Mouse (Mus musculus) T-helper 1 cell (primary cell): ENCODE data around the gene Camkmt.

Experiments used
- in situ Hi-C: fragments of 300-600 bp; cut with MboI, MseI; formaldehyde crosslinking; loops from one replicate; pipeline ENCODE4 v1.15.1; 2025; ENCODE audit warnings: high pct_unique_total_duplicates

Gene Camkmt

DNA sequence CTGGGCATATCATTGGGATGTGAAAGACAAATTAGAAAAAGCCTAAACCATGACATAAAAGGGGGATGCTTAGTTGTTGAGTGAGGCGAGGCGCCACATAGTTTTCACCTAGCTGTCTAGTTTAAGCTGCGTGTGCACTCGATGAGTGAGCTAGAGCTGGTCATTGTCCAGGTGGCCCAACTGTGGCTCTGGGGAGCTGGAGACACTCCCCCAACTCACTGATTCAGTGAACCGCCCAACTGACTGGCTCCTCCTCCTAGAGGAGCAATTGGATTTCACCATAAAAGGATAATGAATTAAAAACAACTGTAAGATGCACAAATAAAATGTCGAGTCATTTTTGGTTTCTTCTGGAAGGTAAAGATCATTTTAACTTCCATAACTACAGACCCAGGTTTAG is 1.3 kb upstream of the Camkmt start:
- in situ Hi-C loops: loop anchor here (5.0 kb wide), 1 partner anchor 62 kb away; the partner anchor contains the start of gene Slc3a1

DNA sequence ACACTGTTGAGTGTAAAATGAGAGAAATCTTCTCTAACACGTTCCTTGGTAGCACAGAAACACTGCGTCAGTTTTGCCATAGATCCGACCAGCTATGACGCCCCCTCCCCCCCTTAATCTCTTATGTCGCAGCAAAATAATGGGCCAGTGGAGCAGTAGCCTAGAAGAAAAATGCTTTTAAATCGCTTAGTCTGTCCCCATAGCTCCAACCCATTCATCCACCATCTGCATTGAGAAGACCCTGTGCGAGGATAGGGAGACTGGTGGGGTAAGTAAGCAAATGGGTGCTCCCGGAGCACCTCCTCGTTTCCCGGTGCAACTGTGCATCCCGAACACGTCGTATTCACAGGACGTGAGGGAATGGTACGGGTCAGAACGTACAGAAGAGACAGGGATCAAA is 731 bp upstream of the Camkmt start:
- in situ Hi-C loops: loop anchor here (5.0 to 10.0 kb wide), 2 partner anchors 62 to 125 kb away; partner anchors contain the start of gene Slc3a1

DNA sequence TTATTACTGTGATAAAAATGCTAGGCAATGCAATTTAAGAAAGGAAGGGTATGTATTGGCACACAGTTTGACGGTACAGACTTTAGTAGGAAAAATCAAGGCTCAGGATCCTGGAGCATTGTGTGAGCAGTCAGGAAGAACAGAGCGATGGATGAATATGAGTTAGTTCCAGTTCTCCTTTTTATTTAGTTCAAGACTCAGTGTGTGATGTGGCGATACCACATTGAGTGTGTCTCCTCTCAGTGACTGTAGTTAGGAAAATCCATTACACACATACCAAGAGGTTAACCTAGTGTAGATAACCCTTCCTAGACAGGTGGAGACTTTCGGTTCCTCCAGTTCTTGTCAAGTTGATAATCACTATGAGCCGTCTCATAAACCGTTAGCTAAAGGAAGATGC is 1.4 kb downstream of the Camkmt start:
- in situ Hi-C loops: loop anchor here (10.0 kb wide), 1 partner anchor 127 kb away; no protein-coding TSS in a partner anchor

DNA sequence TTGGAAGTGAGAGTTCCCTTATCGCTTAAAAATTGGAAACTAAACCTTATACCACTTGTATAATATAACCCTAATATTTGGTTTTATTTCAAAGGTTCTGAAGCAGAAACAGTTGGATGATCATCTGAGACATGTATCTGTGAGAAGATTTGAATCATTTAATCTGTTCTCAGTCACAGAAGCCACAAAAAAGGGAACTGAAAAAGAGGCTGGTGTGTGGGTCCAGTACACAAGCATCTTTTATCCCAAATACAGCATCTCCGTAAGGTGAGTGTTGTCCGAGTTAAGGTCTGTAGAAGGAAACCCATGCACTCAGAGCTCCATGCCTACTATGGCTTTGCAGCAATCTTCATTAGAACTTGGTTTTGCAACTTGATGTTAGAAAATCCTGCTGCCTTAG is 6.0 kb downstream of the Camkmt start:
- in situ Hi-C loops: loop anchor here (10.0 kb wide), 1 partner anchor 132 kb away; no protein-coding TSS in a partner anchor

DNA sequence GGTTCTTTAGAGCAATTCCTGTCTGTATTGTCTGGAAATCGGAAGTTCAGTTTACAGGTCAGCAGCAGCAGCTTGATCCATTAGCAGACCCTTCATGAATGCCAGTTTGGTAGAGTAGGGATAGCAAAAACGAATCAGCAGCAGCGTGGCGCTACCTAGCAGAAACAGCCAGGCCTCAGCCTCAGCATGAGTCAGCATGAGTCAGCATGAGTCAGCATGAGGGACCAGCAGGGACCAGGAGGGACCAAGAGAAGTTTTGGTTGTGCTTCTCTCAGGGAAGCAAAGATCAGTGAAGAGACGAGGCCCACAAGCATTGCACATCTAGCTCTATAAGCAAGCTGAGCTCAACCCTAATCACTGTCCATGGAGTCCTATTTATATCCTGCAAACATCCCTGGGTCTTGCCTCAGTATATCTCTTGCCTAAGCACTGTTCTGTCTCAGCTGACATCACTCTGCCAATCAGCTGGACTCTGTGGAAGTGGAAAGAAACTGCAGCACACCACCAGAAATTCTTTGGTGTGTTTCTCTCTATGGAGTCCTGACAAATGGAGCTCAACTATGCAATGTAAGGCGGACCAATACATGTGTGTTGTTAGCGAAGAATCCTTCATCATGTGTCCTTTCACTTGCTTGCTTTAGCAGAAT is 8.4 kb downstream of the Camkmt start:
- in situ Hi-C loops: loop anchor here (10.0 kb wide), 1 partner anchor 134 kb away; no protein-coding TSS in a partner anchor

DNA sequence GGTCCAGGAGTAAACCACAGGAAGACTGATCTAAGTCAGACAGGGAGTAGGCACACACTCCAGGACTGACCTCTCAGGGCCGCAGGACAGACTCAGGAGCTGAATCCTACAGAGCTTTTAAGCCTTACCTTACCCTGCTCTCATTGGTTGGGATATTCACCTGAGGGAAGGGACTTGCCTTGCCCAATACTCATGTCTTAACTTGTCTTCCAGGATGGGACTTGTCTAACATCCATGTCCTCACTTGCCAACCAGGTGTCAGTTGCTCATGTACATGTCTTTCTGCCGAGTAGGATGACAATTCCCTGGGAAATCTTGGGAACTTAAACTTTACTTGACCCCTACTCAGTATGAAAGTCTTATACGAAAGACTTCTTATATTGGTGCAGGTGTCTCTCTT is 9.9 kb downstream of the Camkmt start:
- in situ Hi-C loops: no loop called here

DNA sequence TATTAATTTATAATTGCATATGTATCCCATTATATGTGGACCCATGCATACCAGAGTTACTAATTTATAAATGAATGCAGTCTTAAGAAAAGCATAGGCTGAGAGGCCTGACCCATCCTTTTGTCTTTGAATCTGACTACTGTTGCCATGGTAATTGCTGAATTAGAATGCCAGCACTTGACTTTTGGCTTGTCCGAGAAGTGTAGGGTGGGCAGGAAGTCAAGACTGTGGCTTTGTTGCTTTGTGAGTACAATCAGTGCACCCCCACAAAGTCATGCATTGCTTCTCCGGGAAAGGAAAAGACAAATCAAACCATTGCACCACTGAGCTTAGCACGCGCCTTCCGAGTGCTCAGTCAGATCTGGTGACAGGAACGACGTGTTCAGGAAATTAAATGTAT is 11.4 kb downstream of the Camkmt start:
- in situ Hi-C loops: no loop called here

DNA sequence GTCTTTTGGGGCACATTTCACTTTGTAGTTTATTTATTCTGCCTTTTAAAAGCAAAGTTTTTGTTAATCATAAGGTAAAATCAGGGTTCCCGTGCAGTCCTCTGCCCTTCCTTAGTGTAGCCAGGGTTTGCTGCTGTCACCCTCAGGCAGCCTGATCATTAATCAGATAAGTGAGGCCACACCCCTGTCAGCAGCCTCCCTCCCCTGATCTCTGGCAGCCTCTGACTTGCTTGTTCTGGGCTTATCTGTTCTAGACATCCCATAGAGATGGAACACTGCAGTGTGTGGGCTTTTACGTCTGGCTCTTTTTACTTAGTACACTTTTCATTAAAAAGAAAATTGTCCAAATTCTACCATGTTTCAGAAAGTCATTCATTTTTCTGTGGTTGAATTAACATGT is 13.0 kb downstream of the Camkmt start:
- in situ Hi-C loops: no loop called here

DNA sequence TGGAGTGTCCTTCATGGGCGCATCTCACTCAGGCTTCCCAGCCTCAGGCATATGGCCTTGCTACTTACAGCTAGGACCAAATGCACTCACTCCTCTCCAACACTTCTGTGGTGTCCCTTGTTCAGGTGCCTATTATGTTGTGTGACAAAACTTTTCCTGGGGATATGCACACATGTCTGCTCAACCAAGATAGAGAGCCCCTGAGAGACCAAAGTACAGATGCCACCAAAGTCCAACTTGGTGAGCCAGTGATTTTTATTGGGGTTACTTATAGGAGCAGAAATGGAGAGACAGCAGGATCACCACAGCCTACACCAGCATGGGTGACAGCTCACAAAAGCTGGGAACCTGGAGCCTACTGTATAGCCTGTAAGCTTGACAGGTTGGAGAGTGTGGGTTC is 20.3 kb downstream of the Camkmt start:
- in situ Hi-C loops: loop anchor here (10.0 kb wide), 1 partner anchor 74 kb away; no protein-coding TSS in a partner anchor

DNA sequence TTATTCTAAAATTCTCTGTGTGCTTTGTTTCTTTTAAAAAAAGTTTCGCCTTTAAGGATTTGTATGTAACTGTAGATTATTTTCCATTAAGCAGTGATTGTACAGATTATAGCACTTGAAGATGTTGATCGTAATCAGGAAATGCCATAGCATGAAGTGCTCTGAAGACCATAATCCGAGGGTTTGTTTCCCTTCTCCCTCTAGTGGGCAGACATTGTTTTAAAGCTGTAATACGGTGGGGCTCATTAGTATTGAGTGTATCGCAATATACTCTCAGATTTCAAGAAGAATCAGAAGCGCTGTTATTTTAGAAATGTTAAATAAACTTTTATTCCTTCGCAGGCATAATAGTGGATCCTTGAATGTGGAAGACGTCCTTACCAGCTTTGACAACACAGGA is 23.1 kb downstream of the Camkmt start:
- in situ Hi-C loops: loop anchor here (10.0 kb wide), 1 partner anchor 71 kb away; no protein-coding TSS in a partner anchor

DNA sequence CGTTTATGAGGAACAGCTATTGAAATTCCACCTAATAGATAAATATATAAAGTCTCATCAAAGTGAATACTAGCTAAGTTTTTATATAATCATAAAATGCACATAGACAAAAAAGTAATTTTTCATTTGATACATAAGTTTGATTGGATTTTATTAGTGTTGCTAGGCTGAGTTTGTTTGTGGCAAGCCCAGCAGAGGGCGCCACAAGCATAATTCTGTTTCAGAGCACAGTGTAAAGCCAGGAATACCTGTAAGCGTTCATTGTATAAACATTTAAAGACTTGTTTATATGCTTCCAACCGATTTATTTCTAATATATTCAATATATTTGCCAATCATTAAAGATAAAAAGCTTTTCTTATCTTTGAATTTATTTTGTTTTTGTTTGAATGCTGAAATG is 26.3 kb downstream of the Camkmt start:
- in situ Hi-C loops: loop anchor here (10.0 kb wide), 1 partner anchor 68 kb away; no protein-coding TSS in a partner anchor

DNA sequence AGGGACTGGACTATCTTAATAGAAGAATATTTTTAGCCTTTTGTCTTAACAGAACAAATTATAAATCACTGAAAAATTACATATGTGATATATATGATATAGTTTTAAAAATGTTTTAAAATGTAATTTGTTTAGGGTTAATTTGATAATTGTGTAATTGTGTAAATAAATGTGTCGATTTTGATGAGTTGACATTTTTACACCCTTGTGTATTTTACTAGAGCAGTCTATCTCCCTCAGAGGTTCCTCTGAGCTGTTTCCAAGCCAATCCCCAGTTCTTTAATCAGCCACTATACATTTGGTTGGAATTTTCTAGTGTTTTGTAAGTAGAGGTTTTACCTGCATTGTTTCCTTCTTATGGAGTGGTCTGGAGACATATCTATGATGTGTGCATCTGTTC is 48.0 kb downstream of the Camkmt start:
- in situ Hi-C loops: no loop called here

DNA sequence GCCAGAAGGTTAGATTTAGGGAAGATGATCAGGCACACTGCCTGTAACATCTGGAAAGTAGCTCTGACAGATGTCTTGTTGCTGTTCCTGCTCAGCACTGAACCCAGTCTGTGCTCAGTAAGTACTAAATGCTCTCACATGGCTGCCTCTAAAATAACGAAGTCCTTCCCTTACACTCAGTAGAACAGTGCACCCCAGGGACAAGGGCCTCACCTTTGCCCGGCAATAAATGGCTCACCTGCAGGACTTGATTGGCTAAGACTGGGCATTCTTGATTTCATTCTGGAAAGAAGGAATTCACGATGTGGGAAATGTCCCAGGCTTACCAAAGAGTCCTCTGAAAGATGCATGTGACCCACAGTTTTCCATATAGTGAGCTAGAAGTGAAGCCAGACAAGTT is 51.3 kb downstream of the Camkmt start:
- in situ Hi-C loops: no loop called here

DNA sequence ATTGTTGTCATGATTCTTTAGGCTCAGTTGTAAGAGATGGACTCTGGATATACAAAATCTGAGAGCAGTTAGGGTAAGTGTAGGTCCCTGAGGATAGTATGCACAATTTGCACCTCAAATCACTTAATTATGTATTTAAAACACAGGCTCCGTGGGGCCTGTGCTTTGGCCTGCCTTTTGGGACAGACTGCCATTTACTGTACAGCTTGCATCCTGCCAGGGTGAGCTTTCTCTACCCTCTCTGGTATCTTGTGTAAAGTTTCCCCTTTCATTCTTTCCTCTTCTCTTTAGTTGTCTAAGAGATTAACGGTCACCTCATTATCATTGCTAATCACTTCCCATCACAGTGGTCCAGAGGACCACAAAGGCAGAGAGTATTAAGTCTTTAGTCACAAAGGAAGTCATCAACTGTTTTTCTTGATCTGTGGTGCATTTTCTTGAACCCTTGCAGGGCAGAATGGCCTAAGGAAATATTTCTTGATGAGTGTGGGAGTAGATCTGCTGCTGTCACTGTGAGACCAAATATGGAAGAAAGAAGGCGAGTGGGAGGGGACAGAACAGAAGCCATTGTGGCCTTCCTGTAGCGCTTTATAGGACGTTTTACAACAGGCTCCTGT is 52.3 kb downstream of the Camkmt start:
- in situ Hi-C loops: no loop called here

DNA sequence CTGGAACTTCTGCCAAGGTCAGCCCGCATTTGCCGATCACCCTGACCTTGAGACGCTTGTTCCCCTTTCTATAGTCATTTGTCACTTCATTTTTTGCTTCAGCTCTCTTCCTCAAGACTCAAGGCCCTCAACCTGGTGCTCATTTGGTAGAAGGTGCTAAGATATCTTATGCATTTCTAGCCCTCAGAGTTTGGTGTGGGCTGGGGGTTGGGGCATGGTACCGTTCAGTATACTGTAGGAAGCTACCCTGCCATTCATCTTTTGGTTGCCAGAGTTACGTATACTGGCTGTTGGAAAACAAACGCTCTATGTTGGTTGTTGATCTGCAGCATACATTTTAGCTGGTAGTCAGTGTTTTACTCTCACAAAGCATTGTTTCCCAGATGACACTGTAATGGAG is 53.8 kb downstream of the Camkmt start:
- in situ Hi-C loops: no loop called here

DNA sequence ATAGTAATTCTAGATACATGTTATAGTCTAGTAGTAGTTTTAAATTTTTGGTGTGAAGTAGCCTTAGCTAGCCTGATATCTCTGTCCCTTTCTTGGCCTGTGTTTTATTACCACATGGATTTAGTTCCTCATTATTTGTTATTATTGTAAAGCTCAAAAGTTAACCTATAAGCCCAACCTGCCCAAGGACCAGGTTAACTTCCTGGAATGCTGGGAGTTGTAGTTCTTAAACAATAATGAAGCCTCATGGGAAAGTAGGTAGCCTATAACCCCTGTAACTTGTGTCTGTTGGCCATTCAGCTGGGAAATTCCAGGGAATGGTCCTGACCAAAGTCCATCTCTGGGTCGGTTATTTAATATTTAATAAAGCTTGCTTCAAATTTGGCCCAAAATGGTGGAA is 58.0 kb downstream of the Camkmt start:
- in situ Hi-C loops: no loop called here

DNA sequence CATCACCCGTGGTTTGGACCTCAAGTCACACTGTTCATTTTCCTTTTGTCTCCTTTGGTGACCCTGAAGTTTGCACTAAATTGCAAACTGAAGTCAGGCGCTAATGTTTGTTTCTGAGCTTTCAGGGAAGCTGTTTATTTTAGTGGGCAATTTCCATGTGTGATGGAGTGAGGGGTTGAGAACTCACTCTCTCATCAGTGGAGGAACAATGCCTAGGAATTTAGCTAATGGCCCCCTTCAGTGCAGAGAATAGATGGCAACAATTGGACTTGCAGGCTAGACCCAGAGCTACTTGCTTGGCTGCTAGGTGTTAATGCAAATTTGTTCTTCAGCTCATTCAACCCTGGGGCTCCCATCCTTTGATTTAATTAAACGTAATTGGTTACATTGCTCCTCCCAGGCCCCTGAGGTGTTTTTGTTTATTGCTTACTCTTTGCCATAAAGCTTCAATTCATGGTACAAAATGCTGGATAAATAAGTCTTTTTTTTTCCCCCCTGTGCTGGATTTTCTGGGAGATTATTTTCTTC is 58.9 kb downstream of the Camkmt start:
- in situ Hi-C loops: no loop called here

DNA sequence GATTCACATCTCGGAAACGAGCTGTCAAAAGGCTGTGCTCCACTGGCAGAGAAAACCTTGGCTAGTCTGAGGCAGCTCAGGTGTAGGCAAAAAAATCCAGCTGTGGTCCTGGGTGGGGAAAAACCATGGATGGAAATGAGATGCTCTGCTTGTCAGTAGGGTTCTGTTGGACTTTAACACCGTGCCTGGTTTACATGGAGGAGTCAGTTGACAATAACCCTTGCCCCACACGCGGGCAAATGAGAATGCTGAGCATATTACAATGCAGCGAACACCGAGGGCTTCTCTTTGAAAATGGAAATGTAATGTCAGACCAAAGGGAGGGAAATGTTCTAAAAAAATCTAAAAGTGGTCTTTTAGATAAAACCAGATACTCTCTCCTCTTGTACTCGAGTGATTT is 60.9 kb downstream of the Camkmt start:
- in situ Hi-C loops: no loop called here

DNA sequence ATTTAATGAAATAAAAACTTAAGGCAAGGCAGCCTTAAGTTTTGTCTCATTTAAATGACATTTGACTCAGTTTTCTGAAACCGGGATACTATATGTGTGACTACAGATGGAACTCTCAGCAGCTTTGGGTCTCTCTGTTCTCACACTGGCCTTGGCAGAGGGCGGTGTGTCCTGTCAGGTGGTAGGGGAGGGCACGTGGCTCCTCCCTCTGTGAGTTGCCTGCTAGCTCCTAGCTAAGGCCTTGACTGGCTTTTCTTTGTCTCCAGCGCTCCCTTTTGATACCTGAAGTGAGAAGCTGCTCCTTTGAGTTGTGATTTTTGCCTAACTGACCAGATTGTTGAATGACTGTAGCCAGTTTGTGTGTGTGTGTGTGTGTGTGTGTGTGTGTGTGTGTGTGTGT is 67.8 kb downstream of the Camkmt start:
- in situ Hi-C loops: no loop called here

DNA sequence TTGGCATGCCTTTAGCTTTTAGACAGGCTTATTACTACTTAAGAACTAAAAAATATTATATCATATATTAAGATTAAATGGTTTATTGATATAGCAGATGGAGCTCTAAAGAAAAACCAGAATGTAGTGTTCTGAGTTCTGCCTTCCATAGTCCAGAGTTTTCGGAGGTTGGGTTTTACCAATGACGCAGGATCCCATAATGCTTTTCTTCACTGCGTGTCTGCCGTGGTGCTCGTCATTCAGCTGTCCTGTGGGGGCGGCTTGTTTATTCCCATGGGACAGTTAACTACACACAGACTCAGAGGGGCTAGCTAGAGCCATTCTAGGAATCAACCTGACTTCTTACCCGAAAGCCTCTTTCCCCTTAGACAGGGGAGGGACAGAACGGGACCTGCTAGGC is 69.2 kb downstream of the Camkmt start:
- in situ Hi-C loops: no loop called here

DNA sequence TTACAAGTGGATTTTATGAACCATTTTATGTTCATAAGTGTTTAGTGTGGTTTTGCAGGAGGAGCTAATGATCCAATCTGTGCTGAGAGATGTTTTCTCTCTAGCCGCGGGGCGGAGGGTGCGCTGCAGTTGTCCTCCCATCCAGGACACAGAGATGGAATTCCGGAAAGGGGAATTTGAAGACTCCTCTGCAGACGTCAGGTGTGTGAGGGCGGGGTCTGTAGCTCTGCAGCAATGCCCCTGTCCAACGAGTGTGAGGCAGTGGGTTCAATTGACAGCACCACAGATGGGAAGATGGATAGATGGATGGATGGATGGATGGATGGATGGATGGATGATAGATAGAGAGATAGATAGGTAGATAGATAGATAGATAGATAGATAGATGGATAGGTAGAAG is 70.4 kb downstream of the Camkmt start:
- in situ Hi-C loops: no loop called here

DNA sequence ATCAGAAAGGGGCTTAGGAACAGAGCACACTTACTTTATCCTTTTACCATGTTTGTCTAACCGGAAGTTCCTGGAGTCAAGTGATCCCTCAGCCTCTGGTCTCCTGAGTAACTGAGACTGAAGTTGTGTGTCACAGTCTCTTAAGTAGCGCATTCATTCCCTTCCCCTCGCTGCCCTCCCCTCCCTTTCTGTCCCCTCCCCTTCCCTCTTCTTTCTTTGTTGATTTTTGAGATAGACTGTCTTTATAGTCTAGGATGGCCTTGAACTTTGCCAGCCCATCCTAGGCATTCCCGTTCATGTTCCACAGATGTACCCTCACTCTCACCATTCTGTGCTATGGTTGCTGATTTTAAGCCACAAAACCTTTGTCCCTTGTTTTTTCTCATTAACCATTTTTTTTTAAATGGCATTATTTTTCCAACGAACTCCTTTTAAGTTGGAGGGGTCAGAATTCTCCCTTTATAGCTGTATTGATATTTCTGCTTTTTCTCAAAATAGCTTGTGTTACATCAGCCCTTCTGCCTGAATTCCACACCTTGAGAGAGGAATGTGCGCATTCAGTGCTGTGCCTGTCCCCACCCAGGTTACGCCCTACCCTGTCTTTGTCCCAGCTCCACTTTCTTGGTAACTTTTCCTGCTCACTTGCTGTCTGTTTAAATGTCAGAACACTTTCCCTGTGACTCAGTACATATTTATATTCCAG is 72.4 kb downstream of the Camkmt start:
- in situ Hi-C loops: no loop called here

DNA sequence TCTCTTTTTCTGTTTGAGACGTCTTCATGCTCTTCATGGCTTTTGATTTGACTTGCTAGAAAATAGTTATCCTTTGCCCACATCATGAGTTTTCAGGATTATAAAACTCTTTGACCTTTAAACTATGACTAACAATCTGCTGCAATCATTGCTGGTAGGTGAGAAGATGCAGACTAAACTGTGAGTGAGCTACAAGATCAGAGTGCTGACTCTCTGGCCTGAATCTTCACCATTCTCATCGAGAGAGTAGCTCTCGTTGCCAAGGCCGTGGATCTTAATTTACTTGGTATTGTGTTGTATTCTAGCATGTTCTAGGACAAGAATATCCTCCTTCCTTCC is 72.9 kb downstream of the Camkmt start:
- in situ Hi-C loops: no loop called here
